21 mouse cellular contexts compared by ENCODE assay signal in the genomic region with DNA sequence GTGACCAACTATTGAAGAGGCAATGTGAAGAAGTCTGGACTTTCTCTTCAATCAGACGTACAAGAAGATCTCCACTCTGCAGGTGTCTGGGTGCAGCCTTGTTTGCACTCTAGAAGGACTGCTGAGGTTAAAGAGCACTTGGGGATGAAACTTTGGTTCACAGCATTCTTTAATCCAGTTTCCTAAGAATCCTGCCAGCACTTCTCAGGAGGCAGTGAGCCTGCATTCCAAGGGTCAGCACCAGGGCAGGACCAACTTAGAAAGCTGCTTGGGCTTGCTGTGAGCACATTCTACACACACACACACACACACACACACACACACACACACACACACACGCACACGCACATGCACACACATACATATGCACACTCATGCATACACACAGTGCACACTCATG.
DNase-seq lines count a peak whose midpoint lies in the region; ATAC-seq and TF ChIP-seq lines count a peak whose summit lies in the region.
"Had no signal": no experiment of that assay in that cellular context is flagged by ENCODE, and none has a peak within 500 bp of the region (broad histone marks: within the 10 kb centered on the region; RNA-seq: fewer than 3 reads in every experiment).

No protein-coding gene starts in this region.

- H3K9ac ChIP-seq in kidney, embryonic 16.5 days (replicated peaks; ENCODE audit: low read length): no peak overlapping the region
- H3K9ac ChIP-seq in lung, embryonic 14.5 days: no peak overlapping the region
- H3K9ac ChIP-seq: forebrain, embryonic 13.5 days; forebrain, postnatal 0 days; heart, embryonic 15.5 days had no signal

- ATAC-seq in kidney, embryonic 16.5 days (ENCODE audit: low FRiP score, low TSS enrichment): no peak
- no peak for ATAC-seq in lung, embryonic 14.5 days (ENCODE audit: insufficient read depth)
- no peak for ATAC-seq in megakaryocyte, adult 5-6 weeks (ENCODE audit: poor library complexity, severe bottlenecking)
- ATAC-seq: activated CD4-positive, CD25-positive, alpha-beta regulatory T cell, adult 4 months; forebrain, embryonic 13.5 days; forebrain, postnatal 0 days; Patski had no signal

- no peak overlapping the region for H3K27ac ChIP-seq in kidney, embryonic 16.5 days (ENCODE audit: low read length)
- H3K27ac ChIP-seq in lung, embryonic 14.5 days (ENCODE audit: low read depth): no peak overlapping the region
- H3K27ac ChIP-seq: embryonic facial prominence, embryonic 10.5 days; forebrain, embryonic 13.5 days; heart, adult 2 months; heart, embryonic 15.5 days; hindbrain, embryonic 10.5 days had no signal

- peak; percentile 16 for DNase-seq in kidney, adult 9 months
- peak; percentile 49 for DNase-seq in lung, embryonic 14.5 days
- no peak for DNase-seq in lung, adult 2 months
- no peak for DNase-seq in heart, postnatal 36 days
- DNase-seq: adrenal gland, adult 2 months; adrenal gland, postnatal 25 days; cerebellum, adult 18-20 months; cerebellum, adult 9-11 months; cerebellum, postnatal 36 days; forebrain, postnatal 0 days; heart, adult 2 months had no signal

- intact Hi-C loops in heart, postnatal 36 days (cut with DNase I): no loop called here

- no peak for TF ChIP-seq CTCF in lung, embryonic 14.5 days (IDR thresholded peaks at IDR 0.05; ENCODE audit: low read depth)
- TF ChIP-seq CTCF in lung, adult 2 months (IDR thresholded peaks at IDR 0.05; ENCODE audit: insufficient read depth, low read length): no peak

- H3K4me3 ChIP-seq in kidney, embryonic 16.5 days (ENCODE audit: low read length): no peak overlapping the region
- no peak overlapping the region for H3K4me3 ChIP-seq in lung, embryonic 14.5 days (ENCODE audit: low read depth, low read length)
- H3K4me3 ChIP-seq in lung, adult 2 months (replicated peaks; ENCODE audit: extremely low read depth, low read depth, low read length): no peak overlapping the region
- peak overlapping the region; percentile 59 for H3K4me3 ChIP-seq in megakaryocyte, embryonic 14.5 days (replicated peaks)
- H3K4me3 ChIP-seq: embryonic facial prominence, embryonic 10.5 days; forebrain, embryonic 13.5 days; heart, adult 2 months; heart, embryonic 15.5 days; hindbrain, embryonic 10.5 days had no signal

- no peaks in the 10 kb centered on the region for H3K36me3 ChIP-seq in kidney, embryonic 16.5 days (ENCODE audit: insufficient read depth, low read length)
- no peaks in the 10 kb centered on the region for H3K36me3 ChIP-seq in lung, embryonic 14.5 days (ENCODE audit: insufficient read depth)
- no peaks in the 10 kb centered on the region for H3K36me3 ChIP-seq in megakaryocyte, embryonic 14.5 days (replicated peaks; ENCODE audit: low read length)
- H3K36me3 ChIP-seq: embryonic facial prominence, embryonic 10.5 days; heart, embryonic 15.5 days; hindbrain, embryonic 10.5 days had no signal

- H3K27me3 ChIP-seq in kidney, embryonic 16.5 days (ENCODE audit: insufficient read depth, low read length): no peaks in the 10 kb centered on the region
- no peaks in the 10 kb centered on the region for H3K27me3 ChIP-seq in lung, embryonic 14.5 days (ENCODE audit: insufficient read depth, low read length)
- H3K27me3 ChIP-seq in megakaryocyte, embryonic 14.5 days (replicated peaks): peaks cover 2% of the 10 kb centered on the region
- H3K27me3 ChIP-seq: forebrain, embryonic 13.5 days; heart, embryonic 15.5 days; Patski had no signal

- no peak for TF ChIP-seq POLR2A in lung, adult 2 months (IDR thresholded peaks at IDR 0.05; ENCODE audit: borderline replicate concordance, extremely low read depth, low read depth, low read length)

- H3K9me3 ChIP-seq in kidney, embryonic 16.5 days (ENCODE audit: low read length): no peaks in the 10 kb centered on the region
- no peaks in the 10 kb centered on the region for H3K9me3 ChIP-seq in lung, embryonic 14.5 days (ENCODE audit: low read depth, low read length)
- H3K9me3 ChIP-seq in megakaryocyte, embryonic 14.5 days: no peaks in the 10 kb centered on the region
- H3K9me3 ChIP-seq: embryonic facial prominence, embryonic 10.5 days; forebrain, embryonic 13.5 days; heart, embryonic 15.5 days; hindbrain, embryonic 10.5 days had no signal

- no peak overlapping the region for H3K4me2 ChIP-seq in kidney, embryonic 16.5 days (replicated peaks; ENCODE audit: low read depth, low read length)
- H3K4me2 ChIP-seq in lung, embryonic 14.5 days: no peak overlapping the region
- H3K4me2 ChIP-seq: forebrain, embryonic 13.5 days; heart, embryonic 11.5 days; heart, embryonic 15.5 days had no signal

- no peaks in the 10 kb centered on the region for H3K4me1 ChIP-seq in kidney, embryonic 16.5 days (ENCODE audit: insufficient read depth, low read length)
- no peaks in the 10 kb centered on the region for H3K4me1 ChIP-seq in lung, embryonic 14.5 days (ENCODE audit: insufficient read depth)
- no peaks in the 10 kb centered on the region for H3K4me1 ChIP-seq in lung, adult 2 months (ENCODE audit: control insufficient read depth, insufficient read depth, low read length)
- H3K4me1 ChIP-seq in megakaryocyte, embryonic 14.5 days: no peaks in the 10 kb centered on the region
- H3K4me1 ChIP-seq: forebrain, embryonic 13.5 days; heart, embryonic 15.5 days; hindbrain, embryonic 10.5 days had no signal

- 79% methylated on average over 3 of the region's 3 CpGs for WGBS in kidney, embryonic 16.5 days
- WGBS in lung, embryonic 14.5 days: 56% methylated on average over 3 of the region's 3 CpGs
- 67% methylated on average over 3 of the region's 3 CpGs for WGBS in lung, adult 2 months

Comparison
In these comparisons a context has a peak if more than half of its experiments do, and no peak if none do; other contexts are left out.
1. DNase-seq: peak in kidney, adult 9 months (single experiment) and lung, embryonic 14.5 days (single experiment); none in lung, adult 2 months (single experiment) and heart, postnatal 36 days (0 of 2).